Comparison of ENCODE assay signal across 9 mouse cellular contexts in genomic region chr11:29808173-29808980, GRCm38 (mm10). TPM values are rescaled to one million over a fixed set of nuclear protein-coding genes. Genes with fewer than 3 reads are reported as not detected.
DNase-seq lines count a peak whose midpoint lies in the region; ATAC-seq and TF ChIP-seq lines count a peak whose summit lies in the region.
"Had no signal": no experiment of that assay in that cellular context is flagged by ENCODE, and none has a peak within 500 bp of the region (broad histone marks: within the 10 kb centered on the region; RNA-seq: fewer than 3 reads in every experiment).

No protein-coding gene starts in this region.

- no peak overlapping the region for H3K9ac ChIP-seq in forebrain, postnatal 0 days
- no peak overlapping the region for H3K9ac ChIP-seq in forebrain, embryonic 14.5 days (ENCODE audit: low read length)
- H3K9ac ChIP-seq in heart, embryonic 16.5 days (ENCODE audit: low read length): peak overlapping the region; percentile 50
- no peak overlapping the region for H3K9ac ChIP-seq in liver, postnatal 0 days (replicated peaks)
- no peak overlapping the region for H3K9ac ChIP-seq in stomach, embryonic 14.5 days (replicated peaks; ENCODE audit: low read depth, low read length)
- H3K9ac ChIP-seq in forebrain, embryonic 15.5 days (replicated peaks): no peak overlapping the region
- H3K9ac ChIP-seq: embryonic facial prominence, embryonic 13.5 days had no signal

- 71% methylated on average over 9 of the region's 9 CpGs for WGBS in forebrain, postnatal 0 days
- WGBS in forebrain, embryonic 14.5 days: 81% methylated on average over 9 of the region's 9 CpGs
- WGBS in heart, embryonic 16.5 days: 23% methylated on average over 9 of the region's 9 CpGs
- WGBS in liver, postnatal 0 days (ENCODE audit: insufficient replicate concordance): 19% methylated on average over 9 of the region's 9 CpGs
- 29% methylated on average over 9 of the region's 9 CpGs for WGBS in stomach, embryonic 14.5 days
- 77% methylated on average over 9 of the region's 9 CpGs for WGBS in forebrain, embryonic 15.5 days

- ATAC-seq in forebrain, postnatal 0 days: peak; percentile 60
- ATAC-seq in forebrain, embryonic 14.5 days: no peak
- peak; percentile 80 for ATAC-seq in heart, embryonic 16.5 days (replicated peaks; ENCODE audit: extremely low read depth, insufficient read depth, low FRiP score)
- peak; percentile 94 for ATAC-seq in liver, postnatal 0 days
- ATAC-seq in stomach, embryonic 14.5 days (ENCODE audit: insufficient number of reproducible peaks, insufficient read depth, low FRiP score, low read depth): 0 out of 2 replicates have a peak, but pooled peaks have one; percentile 46
- ATAC-seq in forebrain, embryonic 15.5 days (replicated peaks): no peak; the same call in 1 of the 2 replicates

- no peak for TF ChIP-seq EP300 in liver, postnatal 0 days (IDR thresholded peaks at IDR 0.05; ENCODE audit: low read depth)

- no peaks in the 10 kb centered on the region for H3K4me1 ChIP-seq in forebrain, postnatal 0 days (ENCODE audit: insufficient read depth)
- no peaks in the 10 kb centered on the region for H3K4me1 ChIP-seq in forebrain, embryonic 14.5 days (ENCODE audit: control insufficient read depth, insufficient read depth, low read length)
- H3K4me1 ChIP-seq in heart, embryonic 16.5 days (ENCODE audit: control insufficient read depth, insufficient read depth, low read length): peaks cover 21% of the 10 kb centered on the region
- H3K4me1 ChIP-seq in liver, postnatal 0 days (ENCODE audit: insufficient read depth): peaks cover 9% of the 10 kb centered on the region
- H3K4me1 ChIP-seq in stomach, embryonic 14.5 days (ENCODE audit: control insufficient read depth, insufficient read depth, low read length): peaks cover 3% of the 10 kb centered on the region; the same call in 1 of the 2 replicates
- no peaks in the 10 kb centered on the region for H3K4me1 ChIP-seq in forebrain, embryonic 15.5 days
- H3K4me1 ChIP-seq: embryonic facial prominence, embryonic 13.5 days had no signal

- H3K27me3 ChIP-seq in forebrain, postnatal 0 days (ENCODE audit: insufficient read depth, low read length): no peaks in the 10 kb centered on the region
- H3K27me3 ChIP-seq in forebrain, embryonic 14.5 days (replicated peaks; ENCODE audit: control insufficient read depth, insufficient read depth, low read length): no peaks in the 10 kb centered on the region
- H3K27me3 ChIP-seq in heart, embryonic 16.5 days (ENCODE audit: control insufficient read depth, insufficient read depth, low read length): no peaks in the 10 kb centered on the region
- no peaks in the 10 kb centered on the region for H3K27me3 ChIP-seq in liver, postnatal 0 days (ENCODE audit: insufficient read depth, low read length)
- no peaks in the 10 kb centered on the region for H3K27me3 ChIP-seq in stomach, embryonic 14.5 days (ENCODE audit: control insufficient read depth, insufficient read depth, low read length)
- H3K27me3 ChIP-seq in forebrain, embryonic 15.5 days: no peaks in the 10 kb centered on the region
- H3K27me3 ChIP-seq: embryonic facial prominence, embryonic 13.5 days had no signal

- H3K27ac ChIP-seq in forebrain, postnatal 0 days (ENCODE audit: low read depth, low read length): peak overlapping the region; percentile 62; the same call in 1 of the 2 replicates
- H3K27ac ChIP-seq in forebrain, embryonic 14.5 days (ENCODE audit: low read depth, low read length): no peak overlapping the region
- H3K27ac ChIP-seq in heart, embryonic 16.5 days (ENCODE audit: low read length): peak overlapping the region; percentile 91
- H3K27ac ChIP-seq in liver, postnatal 0 days (ENCODE audit: low read depth): peak overlapping the region; percentile 7; the same call in 1 of the 2 replicates
- H3K27ac ChIP-seq in stomach, embryonic 14.5 days (ENCODE audit: low read length): 0 out of 2 replicates have a peak overlapping the region, but pooled peaks have one; percentile 27
- no peak overlapping the region for H3K27ac ChIP-seq in forebrain, embryonic 15.5 days (replicated peaks)
- H3K27ac ChIP-seq: embryonic facial prominence, embryonic 13.5 days had no signal

- H3K4me2 ChIP-seq in forebrain, postnatal 0 days (ENCODE audit: low read depth): no peak overlapping the region
- no peak overlapping the region for H3K4me2 ChIP-seq in forebrain, embryonic 14.5 days (ENCODE audit: low read length)
- H3K4me2 ChIP-seq in heart, embryonic 16.5 days (ENCODE audit: low read depth, low read length): peak overlapping the region; percentile 18; the same call in 1 of the 2 replicates
- no peak overlapping the region for H3K4me2 ChIP-seq in liver, postnatal 0 days (ENCODE audit: low read depth, low read length)
- H3K4me2 ChIP-seq in stomach, embryonic 14.5 days (replicated peaks; ENCODE audit: low read depth, low read length): no peak overlapping the region
- no peak overlapping the region for H3K4me2 ChIP-seq in forebrain, embryonic 15.5 days (replicated peaks)
- H3K4me2 ChIP-seq: embryonic facial prominence, embryonic 13.5 days had no signal

- TF ChIP-seq CTCF in forebrain, postnatal 0 days (IDR thresholded peaks at IDR 0.05; ENCODE audit: low read depth): no peak
- TF ChIP-seq CTCF in liver, postnatal 0 days (IDR thresholded peaks at IDR 0.05; ENCODE audit: low read depth): no peak

- no peaks in the 10 kb centered on the region for H3K36me3 ChIP-seq in forebrain, postnatal 0 days (ENCODE audit: insufficient read depth)
- H3K36me3 ChIP-seq in forebrain, embryonic 14.5 days (ENCODE audit: control insufficient read depth, insufficient read depth, low read length): no peaks in the 10 kb centered on the region
- H3K36me3 ChIP-seq in heart, embryonic 16.5 days (ENCODE audit: control insufficient read depth, insufficient read depth): no peaks in the 10 kb centered on the region
- H3K36me3 ChIP-seq in liver, postnatal 0 days (replicated peaks; ENCODE audit: insufficient read depth, low read length): no peaks in the 10 kb centered on the region
- H3K36me3 ChIP-seq in stomach, embryonic 14.5 days (ENCODE audit: control insufficient read depth, insufficient read depth, low read length): no peaks in the 10 kb centered on the region
- no peaks in the 10 kb centered on the region for H3K36me3 ChIP-seq in forebrain, embryonic 15.5 days
- H3K36me3 ChIP-seq: embryonic facial prominence, embryonic 13.5 days had no signal

- DNase-seq in forebrain, postnatal 0 days: no peak
- no peak for DNase-seq in forebrain, embryonic 14.5 days (ENCODE audit: low spot score)
- DNase-seq in 416B (ENCODE audit: low read depth): peak; percentile 21
- DNase-seq in cerebellum, postnatal 10 days: peak; percentile 60 to 61
- DNase-seq in liver, postnatal 0 days: peak; percentile 57

- H3K4me3 ChIP-seq in forebrain, postnatal 0 days (ENCODE audit: low read depth, low read length): no peak overlapping the region
- H3K4me3 ChIP-seq in forebrain, embryonic 14.5 days (ENCODE audit: low read depth, low read length): no peak overlapping the region
- no peak overlapping the region for H3K4me3 ChIP-seq in heart, embryonic 16.5 days (ENCODE audit: low read length)
- no peak overlapping the region for H3K4me3 ChIP-seq in liver, postnatal 0 days (ENCODE audit: low read depth, low read length)
- H3K4me3 ChIP-seq in stomach, embryonic 14.5 days (ENCODE audit: low read depth, low read length): no peak overlapping the region
- no peak overlapping the region for H3K4me3 ChIP-seq in forebrain, embryonic 15.5 days
- H3K4me3 ChIP-seq: embryonic facial prominence, embryonic 13.5 days had no signal

- no peaks in the 10 kb centered on the region for H3K9me3 ChIP-seq in forebrain, postnatal 0 days (ENCODE audit: low read length)
- no peaks in the 10 kb centered on the region for H3K9me3 ChIP-seq in forebrain, embryonic 14.5 days (replicated peaks; ENCODE audit: control insufficient read depth, low read length)
- no peaks in the 10 kb centered on the region for H3K9me3 ChIP-seq in heart, embryonic 16.5 days (replicated peaks; ENCODE audit: control insufficient read depth, low read length)
- no peaks in the 10 kb centered on the region for H3K9me3 ChIP-seq in liver, postnatal 0 days (ENCODE audit: low read length)
- no peaks in the 10 kb centered on the region for H3K9me3 ChIP-seq in stomach, embryonic 14.5 days (ENCODE audit: control insufficient read depth, low read depth, low read length)
- H3K9me3 ChIP-seq in forebrain, embryonic 15.5 days: no peaks in the 10 kb centered on the region
- H3K9me3 ChIP-seq: embryonic facial prominence, embryonic 13.5 days had no signal

RNA-seq across cellular contexts. Expression of gene 4931440F15Rik, which starts 17.1 kb away (rescaled TPM):
- total RNA-seq in forebrain, postnatal 0 days (2014; rRNA removed): 0.52 and 0.54 TPM in 2 replicates
- polyA plus RNA-seq in forebrain, postnatal 0 days (2015; fragmentation: Nextera tagmentation; extraction: Ambion mirVana): 0.24 and 0.29 TPM in 2 replicates
- 0.11 and 0.15 TPM in 2 replicates for polyA plus RNA-seq in forebrain, embryonic 14.5 days (2014; fragmentation: Nextera tagmentation; extraction: Ambion mirVana)
- polyA plus RNA-seq in heart, embryonic 16.5 days (2015; fragmentation: Nextera tagmentation; extraction: Ambion mirVana): 0.11 and 0.18 TPM in 2 replicates
- polyA plus RNA-seq in liver, postnatal 0 days (2015; fragmentation: Nextera tagmentation; extraction: Ambion mirVana): 0.33 TPM in 2 replicates
- polyA plus RNA-seq in stomach, embryonic 14.5 days (2014; fragmentation: Nextera tagmentation; extraction: Ambion mirVana): 0.07 and 0.36 TPM in 2 replicates
- polyA plus RNA-seq in forebrain, embryonic 15.5 days (2015; fragmentation: Nextera tagmentation; extraction: Ambion mirVana): 0.37 and 0.47 TPM in 2 replicates

Comparison
In these comparisons a context has a peak if more than half of its experiments do, and no peak if none do; other contexts are left out.
1. ATAC-seq: peak in forebrain, postnatal 0 days (single experiment), heart, embryonic 16.5 days (single experiment), liver, postnatal 0 days (single experiment) and stomach, embryonic 14.5 days (single experiment); none in forebrain, embryonic 14.5 days (single experiment) and forebrain, embryonic 15.5 days (single experiment).
2. H3K27ac ChIP-seq: peak in forebrain, postnatal 0 days (single experiment), heart, embryonic 16.5 days (single experiment), liver, postnatal 0 days (single experiment) and stomach, embryonic 14.5 days (single experiment); none in forebrain, embryonic 14.5 days (single experiment) and forebrain, embryonic 15.5 days (single experiment).
3. DNase-seq: peak in 416B (single experiment), cerebellum, postnatal 10 days (2 of 2) and liver, postnatal 0 days (single experiment); none in forebrain, postnatal 0 days (single experiment) and forebrain, embryonic 14.5 days (single experiment).